Comparison of ENCODE assay signal across 15 mouse cellular contexts in genomic region chr1:83496888-83497287, GRCm38 (mm10).
"Had no signal": no experiment of that assay in that cellular context is flagged by ENCODE, and none has a peak within 500 bp of the region (broad histone marks: within the 10 kb centered on the region; RNA-seq: fewer than 3 reads in every experiment).

No protein-coding gene starts in this region.

- H3K4me2 ChIP-seq: neural tube, embryonic 15.5 days; stomach, embryonic 15.5 days had no signal

- H3K36me3 ChIP-seq: neural tube, embryonic 15.5 days; stomach, embryonic 15.5 days had no signal

- H3K27ac ChIP-seq: stomach, embryonic 15.5 days; stomach, postnatal 0 days had no signal

- H3K4me3 ChIP-seq: neural tube, embryonic 15.5 days; stomach, embryonic 15.5 days had no signal

- H3K4me1 ChIP-seq: neural tube, embryonic 15.5 days; stomach, embryonic 15.5 days had no signal

- H3K27me3 ChIP-seq: neural tube, embryonic 15.5 days; stomach, embryonic 15.5 days had no signal

- DNase-seq: retina, postnatal 1 day; right cerebral cortex, adult 18-20 months; right cerebral cortex, postnatal 14 days; right cerebral cortex, postnatal 25 days; right cerebral cortex, postnatal 4 days; spleen, adult 18-20 months; thymus, adult 18-20 months; thymus, adult 2 months; thymus, postnatal 14 days; thymus, postnatal 25 days; thymus, postnatal 36 days; thymus, postnatal 4 days had no signal

- H3K9ac ChIP-seq: neural tube, embryonic 15.5 days; stomach, embryonic 15.5 days had no signal

- H3K9me3 ChIP-seq: neural tube, embryonic 15.5 days; stomach, embryonic 15.5 days had no signal
